Comparison of ENCODE assay signal across 16 mouse cellular contexts in genomic region chr4:88135936-88136335, GRCm38 (mm10). TPM values are rescaled to one million over a fixed set of nuclear protein-coding genes. Genes with fewer than 3 reads are reported as not detected.
DNase-seq lines count a peak whose midpoint lies in the region; ATAC-seq and TF ChIP-seq lines count a peak whose summit lies in the region.
"Had no signal": no experiment of that assay in that cellular context is flagged by ENCODE, and none has a peak within 500 bp of the region (broad histone marks: within the 10 kb centered on the region; RNA-seq: fewer than 3 reads in every experiment).

No protein-coding gene starts in this region.

- TF ChIP-seq CTCF in left cerebral cortex, adult 2 months (IDR thresholded peaks at IDR 0.05): no peak
- no peak for TF ChIP-seq CTCF in intestine, postnatal 0 days (IDR thresholded peaks at IDR 0.05; ENCODE audit: low read depth)

- ATAC-seq in forebrain, embryonic 11.5 days (replicated peaks; ENCODE audit: low FRiP score): no peak; the same call in 1 of the 2 replicates
- ATAC-seq in midbrain, embryonic 16.5 days: peak; percentile 41; the same call in 1 of the 2 replicates
- ATAC-seq in intestine, postnatal 0 days: no peak
- ATAC-seq: Patski had no signal

- H3K36me3 ChIP-seq in forebrain, embryonic 11.5 days (ENCODE audit: control insufficient read depth, insufficient read depth, low read length): no peaks in the 10 kb centered on the region
- H3K36me3 ChIP-seq in limb, embryonic 10.5 days: no peaks in the 10 kb centered on the region
- H3K36me3 ChIP-seq in midbrain, embryonic 16.5 days (ENCODE audit: control insufficient read depth, insufficient read depth, low read length): no peaks in the 10 kb centered on the region
- no peaks in the 10 kb centered on the region for H3K36me3 ChIP-seq in intestine, postnatal 0 days (ENCODE audit: control insufficient read depth, insufficient read depth)

- WGBS in forebrain, embryonic 11.5 days: 21% methylated on average over 2 of the region's 2 CpGs
- WGBS in limb, embryonic 10.5 days: 5% methylated on average over 2 of the region's 2 CpGs
- 20% methylated on average over 2 of the region's 2 CpGs for WGBS in midbrain, embryonic 16.5 days
- WGBS in intestine, postnatal 0 days: 31% methylated on average over 2 of the region's 2 CpGs

- no peak for DNase-seq in left cerebral cortex, adult 2 months (ENCODE audit: extremely low spot score in 1 of 2, low spot score in 2 of 2)
- no peak for DNase-seq in left cerebral cortex, adult 18-20 months (ENCODE audit: low spot score in 2 of 2)
- no peak for DNase-seq in forebrain, embryonic 11.5 days (ENCODE audit: low spot score)
- DNase-seq in limb, embryonic 10.5 days (ENCODE audit: low spot score): peak; percentile 39
- DNase-seq in cerebellum, postnatal 14 days: no peak
- DNase-seq in left cerebral cortex, postnatal 36 days (ENCODE audit: low spot score in 2 of 2): no peak
- DNase-seq: adrenal gland, adult 8-10 months; gastrocnemius, postnatal 10 days; kidney, adult 2 months; layer of hippocampus, adult 9-11 months; thymus, postnatal 14 days had no signal

- no peaks in the 10 kb centered on the region for H3K27me3 ChIP-seq in forebrain, embryonic 11.5 days (ENCODE audit: control insufficient read depth, insufficient read depth, low read length)
- no peaks in the 10 kb centered on the region for H3K27me3 ChIP-seq in limb, embryonic 10.5 days (ENCODE audit: low read depth, poor library complexity, severe bottlenecking)
- H3K27me3 ChIP-seq in midbrain, embryonic 16.5 days (ENCODE audit: control insufficient read depth, insufficient read depth, low read depth, low read length): no peaks in the 10 kb centered on the region
- no peaks in the 10 kb centered on the region for H3K27me3 ChIP-seq in intestine, postnatal 0 days (replicated peaks; ENCODE audit: control insufficient read depth, insufficient read depth, low read length)
- H3K27me3 ChIP-seq: Patski had no signal

- intact Hi-C loops in left cerebral cortex, adult 2 months (cut with DNase I): no loop called here
- intact Hi-C loops in left cerebral cortex, postnatal 36 days (cut with DNase I): no loop called here

- no peak overlapping the region for H3K4me3 ChIP-seq in left cerebral cortex, adult 2 months
- no peak overlapping the region for H3K4me3 ChIP-seq in forebrain, embryonic 11.5 days (ENCODE audit: low read depth, low read length)
- H3K4me3 ChIP-seq in limb, embryonic 10.5 days: no peak overlapping the region
- no peak overlapping the region for H3K4me3 ChIP-seq in midbrain, embryonic 16.5 days (ENCODE audit: low read depth, low read length)
- no peak overlapping the region for H3K4me3 ChIP-seq in intestine, postnatal 0 days (ENCODE audit: low read depth, low read length)
- H3K4me3 ChIP-seq: myocyte had no signal

- no peak overlapping the region for H3K4me2 ChIP-seq in forebrain, embryonic 11.5 days (ENCODE audit: low read depth, low read length, severe bottlenecking)
- H3K4me2 ChIP-seq in midbrain, embryonic 16.5 days (ENCODE audit: low read length): peak overlapping the region; percentile 21; the same call in 1 of the 2 replicates
- H3K4me2 ChIP-seq in intestine, postnatal 0 days (replicated peaks; ENCODE audit: low read depth): no peak overlapping the region

- no peaks in the 10 kb centered on the region for H3K9me3 ChIP-seq in forebrain, embryonic 11.5 days (ENCODE audit: control insufficient read depth, low read length)
- H3K9me3 ChIP-seq in limb, embryonic 10.5 days (replicated peaks): no peaks in the 10 kb centered on the region
- H3K9me3 ChIP-seq in midbrain, embryonic 16.5 days (replicated peaks; ENCODE audit: control insufficient read depth, low read length, poor library complexity, severe bottlenecking): no peaks in the 10 kb centered on the region
- no peaks in the 10 kb centered on the region for H3K9me3 ChIP-seq in intestine, postnatal 0 days (ENCODE audit: control insufficient read depth)

- H3K9ac ChIP-seq in forebrain, embryonic 11.5 days (ENCODE audit: low read length): no peak overlapping the region
- no peak overlapping the region for H3K9ac ChIP-seq in midbrain, embryonic 16.5 days (ENCODE audit: low read depth, low read length)
- H3K9ac ChIP-seq in intestine, postnatal 0 days (ENCODE audit: low read depth, low read length): no peak overlapping the region
- H3K9ac ChIP-seq: liver, embryonic 14.5 days had no signal

- H3K4me1 ChIP-seq in forebrain, embryonic 11.5 days (replicated peaks; ENCODE audit: control insufficient read depth, insufficient read depth, low read length): 0 out of 2 replicates have a peak, but pooled peaks cover 4% of the 10 kb centered on the region
- peaks cover 29% of the 10 kb centered on the region for H3K4me1 ChIP-seq in limb, embryonic 10.5 days
- peaks cover 22% of the 10 kb centered on the region for H3K4me1 ChIP-seq in midbrain, embryonic 16.5 days (ENCODE audit: control insufficient read depth, insufficient read depth, low read length)
- no peaks in the 10 kb centered on the region for H3K4me1 ChIP-seq in intestine, postnatal 0 days (replicated peaks; ENCODE audit: control insufficient read depth, insufficient read depth, low read length)

- peak overlapping the region; percentile 61; the same call in 1 of the 2 replicates for H3K27ac ChIP-seq in left cerebral cortex, adult 2 months
- peak overlapping the region; percentile 33 for H3K27ac ChIP-seq in forebrain, embryonic 11.5 days (ENCODE audit: low read depth, low read length)
- peak overlapping the region; percentile 80 for H3K27ac ChIP-seq in limb, embryonic 10.5 days
- H3K27ac ChIP-seq in midbrain, embryonic 16.5 days (ENCODE audit: low read length): peak overlapping the region; percentile 84
- no peak overlapping the region for H3K27ac ChIP-seq in intestine, postnatal 0 days (ENCODE audit: low read depth, low read length)
- H3K27ac ChIP-seq: liver, embryonic 14.5 days had no signal

RNA-seq across cellular contexts. Expression of gene Focad, which starts 41.5 kb away (rescaled TPM):
- 10 to 100 TPM; 50.7 to 54.7 TPM for total RNA-seq in left cerebral cortex, adult 2 months (2021)
- total RNA-seq in left cerebral cortex, adult 18-20 months (2021): 10 to 100 TPM; 46.9 to 50.3 TPM
- polyA plus RNA-seq in forebrain, embryonic 11.5 days (2014; fragmentation: Nextera tagmentation; extraction: Ambion mirVana): 17.7 and 18.2 TPM in 2 replicates
- 13.9 and 14.1 TPM in 2 replicates for polyA plus RNA-seq in limb, embryonic 10.5 days (2016; fragmentation: Nextera tagmentation; extraction: Ambion mirVana)
- polyA plus RNA-seq in midbrain, embryonic 16.5 days (2015; fragmentation: Nextera tagmentation; extraction: Ambion mirVana): 13.3 and 13.6 TPM in 2 replicates
- polyA plus RNA-seq in intestine, postnatal 0 days (2015; fragmentation: Nextera tagmentation; extraction: Ambion mirVana): 3.8 and 4.8 TPM in 2 replicates
- 10 to 100 TPM; 44.2 to 53.5 TPM for total RNA-seq in left cerebral cortex, postnatal 36 days (2021)
